Mouse (Mus musculus): Measurements from ENCODE around the gene Cdc34. TPM values are rescaled to one million over a fixed set of nuclear protein-coding genes. Genes with fewer than 3 reads are reported as not detected.

Cdc34 gene
- total RNA-seq (2021) = 10 to 100 TPM; 64.2 to 70.3 TPM
- long read RNA-seq, experiment 1, transcript Cdc34-205 (5 exons, 979 nt) = minor isoform, 5 of 56 reads
- long read RNA-seq, experiment 1, transcript Cdc34-201 (5 exons, 1,266 nt) = major isoform, 31 of 56 reads
- long read RNA-seq, experiment 1, partial matches to known transcripts = 1 of 56 reads
- long read RNA-seq, experiment 1, other reads (novel, unspliced or antisense) = 19 of 56 reads
- long read RNA-seq, experiment 2, transcript Cdc34-201 (5 exons, 1,266 nt) = major isoform, 28 of 55 reads
- long read RNA-seq, experiment 2, partial matches to known transcripts = 21 of 55 reads
- long read RNA-seq, experiment 2, other reads (novel, unspliced or antisense) = 3 of 55 reads

DNA sequence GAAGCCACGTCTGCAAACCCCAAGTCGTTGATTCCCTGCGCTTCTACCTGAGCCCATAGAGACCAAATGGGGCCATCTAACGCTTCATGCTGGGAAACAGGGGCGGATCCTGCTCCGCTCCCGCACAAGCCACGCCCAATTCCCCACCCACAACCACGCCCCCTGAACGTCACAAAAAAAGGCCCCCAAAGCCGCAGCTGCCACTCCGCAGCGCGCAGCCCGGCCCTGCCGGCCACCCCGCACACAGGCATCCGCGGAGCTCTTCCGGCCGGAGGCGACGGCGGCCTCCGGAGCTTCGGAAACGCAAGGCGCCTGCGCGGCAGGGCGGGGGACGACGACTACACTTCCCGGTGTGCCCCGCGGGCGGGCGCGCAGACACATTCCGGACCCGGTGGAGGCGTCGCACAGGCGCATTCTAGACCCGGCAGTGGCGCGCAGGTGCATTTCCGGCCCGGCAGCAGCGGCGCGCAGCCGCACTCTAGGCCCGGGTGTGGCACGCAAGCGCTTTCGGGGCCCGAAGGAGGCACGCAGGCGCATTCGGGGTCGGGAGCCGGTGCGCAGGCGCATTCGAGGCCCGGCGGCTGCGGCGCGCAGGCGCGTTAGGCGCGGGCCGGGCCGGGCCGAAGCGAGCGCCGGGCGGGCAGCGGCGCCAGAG, at the start of gene Cdc34:
Gene Cdc34 (plus strand): TSS at position 605 of the 655 bp plus-strand sequence.
- intact Hi-C loops (cut with DNase I) = no loop called here
- DNase-seq (ENCODE audit: low spot score in 2 of 2) = peak; percentile 99 to 100

GRCm38 (mm10) chr10:79633006-79633777, 48.8 kb upstream of the Cdc34 start:
- DNase-seq (ENCODE audit: low spot score in 2 of 2) = peak in 1 of 2 experiments; percentile 15
- intact Hi-C loops (cut with DNase I) = no loop called here

DNA sequence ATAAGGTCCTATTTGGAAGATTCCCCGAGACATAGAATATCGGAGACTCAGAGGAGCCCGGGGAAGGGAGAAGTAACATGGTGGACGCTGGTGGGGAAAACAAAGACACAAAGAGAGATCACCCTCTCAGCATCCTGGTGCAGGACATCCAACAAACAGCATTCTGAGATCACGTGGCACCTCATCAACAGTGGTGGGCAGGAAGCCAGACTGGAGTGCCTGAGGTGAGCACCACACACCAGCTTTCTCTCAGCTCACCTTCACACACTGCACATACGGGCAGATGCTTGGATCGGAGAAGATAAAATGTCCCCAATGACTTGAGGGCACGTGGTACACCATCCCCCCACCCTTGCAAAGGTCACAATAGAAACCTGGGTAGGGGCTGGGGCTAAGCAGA, 45.7 kb upstream of the Cdc34 start:
- intact Hi-C loops (cut with DNase I) = no loop called here
- DNase-seq (ENCODE audit: low spot score in 2 of 2) = peak in 1 of 2 experiments; percentile 16

GRCm38 (mm10) chr10:79637128-79638110, 44.6 kb upstream of the Cdc34 start, which contains the start of gene Shc2:
Gene Shc2, minus strand, starts transcription at chr10:79637918.
- peak; percentile 77 to 88 for DNase-seq (ENCODE audit: low spot score in 2 of 2)
- intact Hi-C loops (cut with DNase I) = no loop called here

DNA sequence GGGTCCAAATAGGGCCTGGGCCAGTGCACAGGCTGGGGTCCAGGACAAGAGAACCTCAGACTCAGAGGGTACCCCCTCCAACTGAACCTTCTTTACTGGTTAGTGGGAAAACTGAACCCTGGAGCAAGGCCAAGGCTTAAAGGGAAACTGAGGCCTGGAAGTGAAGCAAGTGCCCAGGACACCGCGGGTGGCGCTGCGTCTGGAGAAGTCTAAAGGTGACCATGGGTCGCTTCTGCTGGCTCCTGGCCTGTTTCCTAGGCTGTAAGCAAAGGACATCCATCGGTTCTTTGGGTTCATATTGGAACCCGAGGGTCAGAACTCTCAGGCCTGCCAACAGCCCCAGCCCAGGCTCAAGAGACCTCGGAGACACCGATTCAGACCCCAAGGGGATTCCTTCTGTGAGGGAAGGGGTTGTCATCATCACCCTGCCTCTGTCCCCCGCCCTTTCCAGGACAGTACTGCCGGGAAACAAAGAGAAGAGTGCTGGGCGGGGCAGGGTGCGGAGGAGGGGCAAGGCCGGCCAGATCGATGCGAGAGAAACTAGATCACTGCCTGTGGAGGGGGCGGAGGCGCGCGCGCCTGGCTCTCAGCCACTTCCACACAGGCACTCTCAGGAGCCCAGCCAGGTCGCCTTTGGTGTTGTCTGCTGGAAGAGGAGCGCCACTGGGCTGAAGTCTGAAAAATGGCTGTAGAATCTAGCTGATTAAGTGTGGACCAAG, 43.4 kb upstream of the Cdc34 start:
- peak; percentile 41 to 65 for DNase-seq (ENCODE audit: low spot score in 2 of 2)
- intact Hi-C loops (cut with DNase I) = no loop called here

GRCm38 (mm10) chr10:79645711-79646110, 36.3 kb upstream of the Cdc34 start, which contains the start of gene Odf3l2:
Gene Odf3l2, minus strand, starts transcription at chr10:79645738.
- intact Hi-C loops (cut with DNase I) = no loop called here
- no peak for DNase-seq (ENCODE audit: low spot score in 2 of 2)

GRCm38 (mm10) chr10:79649070-79649751, 32.8 kb upstream of the Cdc34 start:
- DNase-seq (ENCODE audit: low spot score in 2 of 2) = peak; percentile 87 to 91
- intact Hi-C loops (cut with DNase I) = loop anchor here (1.0 kb wide), 1 partner anchor 54 kb away; no protein-coding TSS in a partner anchor

GRCm38 (mm10) chr10:79652789-79653188, 29.2 kb upstream of the Cdc34 start:
- DNase-seq (ENCODE audit: low spot score in 2 of 2) = no peak
- intact Hi-C loops (cut with DNase I) = no loop called here

DNA sequence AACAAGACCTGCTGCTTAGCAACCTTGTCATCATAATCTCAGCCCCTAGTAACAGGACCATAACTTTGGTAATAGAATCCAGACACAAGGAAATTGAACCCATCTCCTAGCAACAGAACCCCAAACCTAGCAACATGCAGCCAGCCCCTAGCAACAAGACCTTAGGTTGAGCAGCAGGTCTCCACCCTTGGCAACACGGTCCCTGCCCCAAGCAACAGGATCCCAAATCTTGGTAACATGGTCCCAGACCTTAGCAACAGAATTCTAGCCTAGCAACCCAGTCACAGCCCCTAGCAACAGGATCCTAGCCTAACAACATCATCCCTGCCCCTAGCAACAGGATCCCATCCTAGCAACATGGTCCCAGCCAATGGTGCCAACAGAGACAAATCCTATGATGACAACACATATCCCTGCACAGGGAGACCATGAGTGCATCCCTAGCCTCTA, 27.0 kb upstream of the Cdc34 start:
- intact Hi-C loops (cut with DNase I) = no loop called here
- DNase-seq (ENCODE audit: low spot score in 2 of 2) = peak; percentile 54 to 80

- no peak for DNase-seq (ENCODE audit: low spot score in 2 of 2)
- intact Hi-C loops (cut with DNase I) = no loop called here
These were observed 23.2 kb upstream of the Cdc34 start for GRCm38 (mm10) chr10:79658829-79659228.

GRCm38 (mm10) chr10:79660298-79660697, 21.7 kb upstream of the Cdc34 start:
- intact Hi-C loops (cut with DNase I) = no loop called here
- DNase-seq (ENCODE audit: low spot score in 2 of 2) = no peak

DNA sequence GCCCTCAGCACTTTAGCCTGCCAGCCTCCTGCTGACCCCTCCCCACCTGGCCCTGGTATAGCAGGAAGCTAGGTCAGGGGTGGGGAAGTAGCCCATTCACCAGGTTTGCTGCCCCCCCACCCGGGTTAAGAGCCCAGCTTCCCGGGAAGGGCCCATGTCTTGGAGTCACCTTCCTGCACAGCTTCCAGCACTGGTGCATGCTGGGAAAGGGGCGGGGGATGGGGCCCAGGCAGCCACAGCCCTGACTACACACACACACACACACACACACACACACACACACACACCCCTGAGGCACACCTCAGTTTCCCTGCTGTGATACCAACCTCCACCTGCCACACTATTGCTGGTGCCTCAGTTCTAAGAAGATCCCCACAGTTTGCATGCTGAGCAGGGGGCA, 20.1 kb upstream of the Cdc34 start:
- no peak for DNase-seq (ENCODE audit: low spot score in 2 of 2)
- intact Hi-C loops (cut with DNase I) = no loop called here

DNA sequence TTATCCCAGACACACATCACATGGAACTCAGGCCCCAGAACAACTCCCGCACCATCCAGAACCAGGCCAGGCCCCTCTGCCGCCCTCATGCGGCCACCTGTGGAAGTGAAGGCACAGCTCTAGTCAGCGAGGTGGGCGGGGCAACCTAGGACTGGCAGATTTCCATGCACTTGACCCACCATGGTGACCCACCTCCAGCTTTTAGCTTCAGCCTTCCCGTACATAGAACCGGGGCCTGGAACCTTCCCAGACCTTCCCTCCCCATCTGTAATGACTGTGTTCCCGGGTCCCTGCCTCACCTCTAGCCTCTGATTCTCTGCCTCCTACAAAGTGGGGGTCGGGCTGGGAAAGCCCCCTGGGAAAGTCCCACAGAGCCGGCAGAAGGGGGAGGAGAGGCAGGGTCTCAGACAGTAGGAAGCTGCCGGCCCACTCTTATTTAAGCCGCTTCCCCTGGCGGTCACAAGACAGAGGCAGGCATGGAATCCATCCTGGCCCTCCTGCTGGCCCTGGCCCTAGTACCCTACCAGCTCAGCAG, 17.8 kb upstream of the Cdc34 start, which contains the start of gene Madcam1:
Gene Madcam1 (plus strand): TSS at position 429 of the 535 bp plus-strand sequence.
- intact Hi-C loops (cut with DNase I) = no loop called here
- DNase-seq (ENCODE audit: low spot score in 2 of 2) = peak; percentile 69 to 78

DNA sequence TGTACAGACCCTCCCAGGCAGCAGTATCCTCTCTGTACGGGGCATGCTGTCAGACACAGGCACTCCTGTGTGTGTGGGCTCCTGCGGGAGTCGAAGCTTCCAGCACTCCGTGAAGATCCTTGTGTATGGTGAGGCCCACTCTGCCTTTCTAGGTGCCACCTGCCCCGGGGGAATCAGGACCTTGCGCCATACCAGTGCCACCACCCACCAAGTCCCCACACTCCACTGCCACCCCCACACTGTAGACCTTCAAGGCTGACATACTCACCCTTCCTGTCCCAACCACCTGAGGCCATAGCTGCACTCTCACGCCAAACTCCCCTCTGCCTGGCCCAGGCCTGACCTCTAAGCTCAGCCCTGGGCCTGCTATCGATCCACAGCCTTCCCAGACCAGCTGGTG, 16.9 kb upstream of the Cdc34 start:
- intact Hi-C loops (cut with DNase I) = no loop called here

GRCm38 (mm10) chr10:79666493-79666892, 15.5 kb upstream of the Cdc34 start:
- no peak for DNase-seq (ENCODE audit: low spot score in 2 of 2)
- intact Hi-C loops (cut with DNase I) = no loop called here

More for the DNA sequence above, 16.9 kb upstream of the Cdc34 start:
- DNase-seq (ENCODE audit: low spot score in 2 of 2) = no peak

GRCm38 (mm10) chr10:79668076-79668475, 13.9 kb upstream of the Cdc34 start:
- intact Hi-C loops (cut with DNase I) = loop anchor here (2.0 kb wide), 1 partner anchor 73 kb away; no protein-coding TSS in a partner anchor
- no peak for DNase-seq (ENCODE audit: low spot score in 2 of 2)

Measured in left cerebral cortex, postnatal 14 days (tissue).